Mouse (Mus musculus) limb, embryonic 12.5 days (tissue): ENCODE measurements around the gene Slco4c1. TPM values are rescaled to one million over a fixed set of nuclear protein-coding genes. Genes with fewer than 3 reads are reported as not detected.

Source experiments
- ATAC-seq: fragments of 200-750 bp; cut with Nextera tagmentation; 2 replicates; pipeline ENCODE4 v1.8.0; 2017; ENCODE audit warnings: low read depth, moderate TSS enrichment; ENCODE audit not compliant: insufficient number of reproducible peaks, insufficient read depth, low FRiP score, low TSS enrichment
- H3K27ac ChIP-seq: fragments of 300-500 bp; sonication (generic); 2 replicates; pipeline ENCODE4 v1.5.1; 2016; ENCODE audit warnings: mild to moderate bottlenecking, moderate library complexity
- H3K27me3 ChIP-seq: fragments of 300-500 bp; sonication (generic); 2 replicates; pipeline ENCODE4 v1.6.1; 2016; ENCODE audit warnings: mild to moderate bottlenecking, moderate library complexity
- H3K36me3 ChIP-seq: fragments of 300-500 bp; sonication (generic); 2 replicates; pipeline ENCODE4 v1.6.1; 2016; ENCODE audit warnings: mild to moderate bottlenecking, moderate library complexity
- H3K4me1 ChIP-seq: fragments of 300-500 bp; sonication (generic); replicated peaks from 2 replicates; pipeline ENCODE4 v1.6.1; 2016
- H3K4me2 ChIP-seq: fragments of 300-500 bp; sonication (generic); 2 replicates; pipeline ENCODE4 v1.6.1; 2016; ENCODE audit warnings: mild to moderate bottlenecking, moderate library complexity
- H3K4me3 ChIP-seq: fragments of 300-500 bp; sonication (generic); replicated peaks from 2 replicates; pipeline ENCODE4 v1.5.1; 2016; ENCODE audit warnings: mild to moderate bottlenecking
- H3K9ac ChIP-seq: fragments of 300-500 bp; sonication (generic); replicated peaks from 2 replicates; pipeline ENCODE4 v1.6.1; 2016; ENCODE audit warnings: mild to moderate bottlenecking, moderate library complexity
- H3K9me3 ChIP-seq: fragments of 300-500 bp; sonication (generic); 2 replicates; pipeline ENCODE4 v1.6.1; 2016; ENCODE audit warnings: mild to moderate bottlenecking, moderate library complexity
- WGBS: fragments of 180-500 bp; shearing (Covaris S2); methylation state at CpG from one replicate; pipeline ENCODE4 v1.1.7; 2016; 5-methylcytosine and 5-hydroxymethylcytosine counted together
- polyA plus RNA-seq: library from polyadenylated mRNA; unstranded; fragments of >200 nt; fragmentation: Nextera tagmentation; extraction: Ambion mirVana; gene quantifications from 2 replicates; pipeline ENCODE4 v1.2.1, GENCODE M21; 2016

Gene Slco4c1
- polyA plus RNA-seq, 1 experiment from 2014 or later, result 0.04 TPM

DNA sequence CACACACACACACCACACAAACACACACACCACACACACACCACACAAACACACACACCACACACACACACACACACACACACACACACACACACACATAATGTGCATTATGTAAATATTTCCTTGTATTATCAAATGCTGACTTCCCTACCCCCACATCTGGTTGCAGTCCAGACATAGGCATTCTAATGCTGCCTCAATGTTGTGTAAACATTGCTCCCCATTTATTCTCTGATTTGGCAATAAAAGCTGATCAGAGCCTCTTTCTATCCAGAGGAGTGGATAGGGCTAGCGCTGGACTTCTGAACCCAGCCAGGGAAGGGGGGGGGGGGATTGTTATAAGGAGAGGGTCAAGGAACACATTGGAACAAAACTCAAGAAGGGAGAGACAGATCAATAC lies 101.7 kb downstream of the Slco4c1 start:
- H3K4me1 ChIP-seq, result no peaks in the 10 kb centered on the region
- H3K36me3 ChIP-seq, result no peaks in the 10 kb centered on the region
- WGBS, result 67% methylated on average over 1 of the region's 1 CpGs
- no peaks in the 10 kb centered on the region for H3K27me3 ChIP-seq
- H3K9me3 ChIP-seq, result no peaks in the 10 kb centered on the region
- no peak overlapping the region for H3K27ac ChIP-seq
- H3K9ac ChIP-seq, result no peak overlapping the region
- H3K4me3 ChIP-seq, result no peak overlapping the region
- ATAC-seq, result no peak
- no peak overlapping the region for H3K4me2 ChIP-seq

DNA sequence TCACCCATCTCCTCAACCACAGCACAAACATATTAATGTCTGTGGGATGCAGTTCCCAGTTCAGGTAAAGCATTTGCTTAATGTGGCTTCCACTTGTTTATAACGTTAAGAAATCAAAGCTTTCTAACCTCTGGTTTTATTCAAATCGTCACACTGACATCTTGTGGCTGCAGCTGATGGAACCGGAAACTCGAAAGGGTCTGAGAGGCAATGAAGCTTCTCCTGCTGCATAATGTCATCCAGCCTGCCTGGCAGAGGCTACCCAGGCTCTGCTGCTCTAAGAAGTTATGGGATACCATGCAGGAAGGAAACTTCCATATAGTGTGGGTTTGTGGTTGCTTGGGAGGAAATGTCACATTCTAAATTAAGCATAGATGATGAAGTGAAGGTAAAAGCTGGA lies 103.7 kb downstream of the Slco4c1 start:
- Histone ChIP-seq H3K27me3 (no peaks in the 10 kb centered on the region), H3K4me3 (no peak overlapping the region), H3K9ac (no peak overlapping the region), H3K36me3 (no peaks in the 10 kb centered on the region), H3K27ac (no peak overlapping the region), H3K4me2 (no peak overlapping the region), H3K4me1 (no peaks in the 10 kb centered on the region), H3K9me3 (no peaks in the 10 kb centered on the region)
- 21% methylated on average over 4 of the region's 4 CpGs for WGBS
- ATAC-seq, result no peak

DNA sequence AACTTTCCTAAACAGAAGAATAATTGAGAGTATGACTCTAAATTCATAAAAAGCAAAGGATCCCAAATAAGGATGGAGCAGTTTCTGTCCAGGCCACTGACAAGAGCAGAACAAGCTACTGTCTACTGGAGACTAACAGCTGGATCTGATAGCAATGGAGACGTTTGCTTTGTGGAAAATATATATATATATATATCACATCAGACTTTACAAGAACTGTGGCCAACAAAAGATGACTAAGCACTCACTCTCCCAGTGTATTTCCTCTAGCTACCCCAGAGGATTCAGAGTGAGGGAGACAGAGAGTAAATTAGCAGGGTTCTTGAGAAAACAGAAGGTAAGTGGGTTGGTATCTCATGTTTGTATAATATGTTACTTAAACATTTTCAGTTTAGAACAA lies 105.4 kb downstream of the Slco4c1 start:
- no peak overlapping the region for H3K4me3 ChIP-seq
- no peak overlapping the region for H3K9ac ChIP-seq
- no peaks in the 10 kb centered on the region for H3K9me3 ChIP-seq
- no peaks in the 10 kb centered on the region for H3K27me3 ChIP-seq
- no peaks in the 10 kb centered on the region for H3K36me3 ChIP-seq
- no peak for ATAC-seq
- H3K27ac ChIP-seq, result no peak overlapping the region
- WGBS, result 34% methylated on average over 1 of the region's 1 CpGs
- no peaks in the 10 kb centered on the region for H3K4me1 ChIP-seq
- no peak overlapping the region for H3K4me2 ChIP-seq
